Mouse (Mus musculus): ENCODE data around the gene Gm2056.
"Not testable (repeated sequence)": the region's sequence is repeated elsewhere in the genome, so short reads cannot be mapped to it uniquely, and the experiment has no call there.

GRCm38 (mm10) chr12:88032250-88032649 lies 5.4 kb downstream of the Gm2056 start:
- TF ChIP-seq CTCF (IDR thresholded peaks at IDR 0.05; ENCODE audit: low read depth, low read length); POLR2A (IDR thresholded peaks at IDR 0.05; ENCODE audit: extremely low read depth, insufficient read depth, low read length): not testable (repeated sequence)

Measured in liver, adult 2 months (tissue).